Mouse (Mus musculus) heart, embryonic 10.5 days (tissue): Measurements from ENCODE around the gene Pofut1. TPM values are rescaled to one million over a fixed set of nuclear protein-coding genes. Genes with fewer than 3 reads are reported as not detected.

Source experiments
- DNase-seq: peaks from one replicate; pipeline ENCODE4 v3.0.0-alpha.2; 2017; ENCODE audit warnings: low spot score
- H3K27ac ChIP-seq: fragments of 300-500 bp; sonication (generic); 2 replicates; pipeline ENCODE4 v1.5.1; 2016; ENCODE audit warnings: mild to moderate bottlenecking
- H3K27me3 ChIP-seq: fragments of 300-500 bp; sonication (generic); 2 replicates; pipeline ENCODE4 v1.6.1; 2016; ENCODE audit warnings: mild to moderate bottlenecking; ENCODE audit not compliant: poor library complexity, insufficient read depth, severe bottlenecking
- H3K36me3 ChIP-seq: fragments of 300-500 bp; sonication (generic); 2 replicates; pipeline ENCODE4 v1.6.1; 2016; ENCODE audit warnings: mild to moderate bottlenecking, moderate library complexity
- H3K4me1 ChIP-seq: fragments of 300-500 bp; sonication (generic); 2 replicates; pipeline ENCODE4 v1.6.1; 2016; ENCODE audit warnings: mild to moderate bottlenecking
- H3K4me3 ChIP-seq: fragments of 300-500 bp; sonication (generic); 2 replicates; pipeline ENCODE4 v1.5.1; 2016; ENCODE audit warnings: mild to moderate bottlenecking, moderate library complexity
- H3K9me3 ChIP-seq: fragments of 300-500 bp; sonication (generic); 2 replicates; pipeline ENCODE4 v1.6.1; 2016; ENCODE audit warnings: mild to moderate bottlenecking, moderate library complexity
- WGBS: fragments of 180-500 bp; shearing (Covaris S2); methylation state at CpG from one replicate; pipeline ENCODE4 v1.1.7; 2016; 5-methylcytosine and 5-hydroxymethylcytosine counted together
- polyA plus RNA-seq: library from polyadenylated mRNA; unstranded; fragments of >200 nt; fragmentation: Nextera tagmentation; extraction: Ambion mirVana; gene quantifications from 2 replicates; pipeline ENCODE4 v1.2.1, GENCODE M21; 2016

Gene Pofut1
- polyA plus RNA-seq, 1 experiment from 2014 or later, result 6.1 TPM

- Histone ChIP-seq H3K27me3 (no peaks in the 10 kb centered on the region), H3K4me1 (peaks cover 11% of the 10 kb centered on the region; the same call in 1 of the 2 replicates), H3K4me3 (no peak overlapping the region), H3K36me3 (no peaks in the 10 kb centered on the region), H3K9me3 (no peaks in the 10 kb centered on the region), H3K27ac (peak overlapping the region; percentile 60; the same call in 1 of the 2 replicates)
- 54% methylated on average over 6 of the region's 6 CpGs for WGBS
- DNase-seq, result no peak
Measured at GRCm38 (mm10) chr2:153305240-153305639, 63.9 kb downstream of the Pofut1 start.

DNA sequence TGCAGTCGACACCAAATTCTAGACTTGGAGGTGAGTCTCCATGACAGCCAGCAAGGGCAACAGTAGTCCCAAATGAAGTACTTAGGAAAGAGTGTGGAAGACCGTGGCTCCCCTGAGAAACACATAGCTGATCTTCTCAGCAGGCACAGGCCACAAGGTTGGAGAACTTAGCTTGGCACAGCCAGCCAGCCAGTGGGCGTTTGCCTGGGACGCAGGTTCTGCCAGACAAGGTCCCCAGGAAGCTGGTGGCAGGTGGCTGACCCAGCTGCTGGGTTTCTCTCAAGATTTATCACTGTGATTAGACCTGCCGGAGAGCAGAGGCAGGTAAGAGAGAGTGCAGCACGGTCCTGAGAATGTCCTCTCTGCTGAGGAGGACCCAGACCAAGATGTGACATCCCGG, 67.3 kb downstream of the Pofut1 start:
- DNase-seq, result no peak
- H3K27ac ChIP-seq, result no peak overlapping the region
- H3K4me3 ChIP-seq, result no peak overlapping the region
- H3K36me3 ChIP-seq, result peaks cover 11% of the 10 kb centered on the region; the same call in 1 of the 2 replicates
- peaks cover 11% of the 10 kb centered on the region; the same call in 1 of the 2 replicates for H3K4me1 ChIP-seq
- no peaks in the 10 kb centered on the region for H3K27me3 ChIP-seq
- no peaks in the 10 kb centered on the region for H3K9me3 ChIP-seq
- 90% methylated on average over 7 of the region's 7 CpGs for WGBS

DNA sequence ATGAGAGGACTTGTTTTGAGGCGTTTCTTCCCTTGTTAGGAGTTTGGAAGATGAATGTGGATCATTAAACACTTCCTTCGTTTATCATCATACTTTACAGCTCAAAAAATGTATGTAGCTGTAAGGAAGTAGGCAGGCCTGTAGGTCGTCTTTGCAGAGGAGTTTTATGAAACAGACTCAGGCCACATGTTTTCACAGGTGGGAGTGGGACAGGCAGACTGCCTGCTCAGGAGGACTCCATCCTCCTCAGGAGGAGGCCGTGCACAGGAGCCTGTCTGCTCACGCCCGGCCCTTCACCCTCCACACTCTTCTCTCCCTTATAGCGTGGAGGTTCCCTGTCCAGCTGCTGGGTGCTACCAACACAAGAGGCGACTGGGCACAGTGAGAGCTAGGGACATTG, 67.8 kb downstream of the Pofut1 start:
- H3K4me1 ChIP-seq, result peaks cover 11% of the 10 kb centered on the region; the same call in 1 of the 2 replicates
- no peaks in the 10 kb centered on the region for H3K27me3 ChIP-seq
- no peak for DNase-seq
- H3K36me3 ChIP-seq, result peaks cover 11% of the 10 kb centered on the region; the same call in 1 of the 2 replicates
- H3K9me3 ChIP-seq, result no peaks in the 10 kb centered on the region
- WGBS, result 80% methylated on average over 8 of the region's 8 CpGs
- no peak overlapping the region for H3K4me3 ChIP-seq
- H3K27ac ChIP-seq, result no peak overlapping the region

DNA sequence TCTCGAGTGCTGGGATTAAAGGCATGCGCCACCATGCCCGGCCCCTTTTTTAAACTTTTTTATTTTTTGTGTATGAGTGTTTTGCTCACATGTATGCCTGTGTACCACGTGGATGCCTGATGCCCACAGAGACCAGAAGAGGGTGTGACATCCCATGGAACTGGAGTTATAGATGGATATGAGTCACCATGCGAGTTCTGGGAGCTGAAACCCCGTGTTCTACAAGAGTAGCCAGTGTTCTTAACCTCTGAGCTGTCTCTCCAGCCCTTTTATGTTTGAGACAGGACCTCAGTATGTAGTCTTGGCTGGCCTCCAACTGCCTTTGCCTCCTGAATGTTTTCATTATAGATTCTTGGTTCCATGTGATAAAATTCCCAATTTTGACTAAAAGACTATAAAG, 68.9 kb downstream of the Pofut1 start:
- DNase-seq, result no peak
- Histone ChIP-seq H3K27ac (no peak overlapping the region), H3K27me3 (no peaks in the 10 kb centered on the region), H3K4me1 (peaks cover 8% of the 10 kb centered on the region; the same call in 1 of the 2 replicates), H3K4me3 (no peak overlapping the region), H3K9me3 (no peaks in the 10 kb centered on the region), H3K36me3 (peaks cover 11% of the 10 kb centered on the region; the same call in 1 of the 2 replicates)
- 80% methylated on average over 6 of the region's 6 CpGs for WGBS

GRCm38 (mm10) chr2:153312884-153313283, 71.6 kb downstream of the Pofut1 start:
- whole genome bisulfite sequencing, result 91% methylated on average over 9 of the region's 9 CpGs
- H3K27me3 ChIP-seq, result no peaks in the 10 kb centered on the region
- DNase-seq, result no peak
- no peak overlapping the region for H3K27ac ChIP-seq
- H3K36me3 ChIP-seq, result peaks cover 30% of the 10 kb centered on the region
- no peaks in the 10 kb centered on the region for H3K9me3 ChIP-seq
- H3K4me1 ChIP-seq, result no peaks in the 10 kb centered on the region
- no peak overlapping the region for H3K4me3 ChIP-seq

- WGBS, result 85% methylated on average over 4 of the region's 4 CpGs
- Histone ChIP-seq H3K36me3 (peaks cover 59% of the 10 kb centered on the region), H3K27ac (no peak overlapping the region)
Measured at GRCm38 (mm10) chr2:153318408-153318807, 77.1 kb downstream of the Pofut1 start.

GRCm38 (mm10) chr2:153319036-153319643, 77.8 kb downstream of the Pofut1 start:
- no peaks in the 10 kb centered on the region for H3K9me3 ChIP-seq
- DNase-seq, result no peak
- peaks cover 67% of the 10 kb centered on the region for H3K36me3 ChIP-seq
- H3K27me3 ChIP-seq, result no peaks in the 10 kb centered on the region
- H3K4me3 ChIP-seq, result no peak overlapping the region
- WGBS, result 71% methylated on average over 8 of the region's 8 CpGs
- no peaks in the 10 kb centered on the region; the same call in 1 of the 2 replicates for H3K4me1 ChIP-seq
- H3K27ac ChIP-seq, result peak overlapping the region; percentile 47; the same call in 1 of the 2 replicates

More at GRCm38 (mm10) chr2:153318408-153318807, 77.1 kb downstream of the Pofut1 start:
- Histone ChIP-seq H3K4me1 (no peaks in the 10 kb centered on the region; the same call in 1 of the 2 replicates), H3K9me3 (no peaks in the 10 kb centered on the region), H3K4me3 (no peak overlapping the region), H3K27me3 (no peaks in the 10 kb centered on the region)
- no peak for DNase-seq

Other genes with a start within 250 kb of the Pofut1 start
- 89.9 and 94.4 TPM in 2 replicates for gene Pdrg1, start 226.1 kb upstream of the Pofut1 start, polyA plus RNA-seq
- not detected in 2 replicates for gene Xkr7, start 209.7 kb upstream of the Pofut1 start, polyA plus RNA-seq
- 4.4 and 5.1 TPM in 2 replicates for gene Ccm2l, start 175.6 kb upstream of the Pofut1 start, polyA plus RNA-seq
- gene Hck, start 133.1 kb upstream of the Pofut1 start, polyA plus RNA-seq, result 0.48 and 1.3 TPM in 2 replicates
- 74.4 and 80.4 TPM in 2 replicates for gene Tm9sf4, start 80.2 kb upstream of the Pofut1 start, polyA plus RNA-seq
- 7.7 and 8.8 TPM in 2 replicates for gene Tspyl3, start 16.1 kb upstream of the Pofut1 start, polyA plus RNA-seq
- 22.4 and 22.8 TPM in 2 replicates for gene Plagl2, start 107 bp upstream of the Pofut1 start, polyA plus RNA-seq
- gene Kif3b, start 49.9 kb downstream of the Pofut1 start, polyA plus RNA-seq, result 4.1 and 4.4 TPM in 2 replicates
- 9.2 and 9.6 TPM in 2 replicates for gene Asxl1, start 104.3 kb downstream of the Pofut1 start, polyA plus RNA-seq